Mouse (Mus musculus): ENCODE results near the gene Brpf3.
"Not testable (repeated sequence)": the region's sequence is repeated elsewhere in the genome, so short reads cannot be mapped to it uniquely, and the experiment has no call there.

- TF ChIP-seq CTCF (IDR thresholded peaks at IDR 0.05; ENCODE audit: extremely low read depth, insufficient read length, insufficient replicate concordance, low read depth, low read length); POLR2A (IDR thresholded peaks at IDR 0.05; ENCODE audit: low read depth, low read length): not testable (repeated sequence)
Measured at GRCm38 (mm10) chr17:28841947-28842346, 41.1 kb downstream of the Brpf3 start.

Data from small intestine, adult 2 months (tissue).